Mouse (Mus musculus): ENCODE measurements around the gene Ubtf.
"Not testable (repeated sequence)": the region's sequence is repeated elsewhere in the genome, so short reads cannot be mapped to it uniquely, and the experiment has no call there.

Gene Ubtf

DNA sequence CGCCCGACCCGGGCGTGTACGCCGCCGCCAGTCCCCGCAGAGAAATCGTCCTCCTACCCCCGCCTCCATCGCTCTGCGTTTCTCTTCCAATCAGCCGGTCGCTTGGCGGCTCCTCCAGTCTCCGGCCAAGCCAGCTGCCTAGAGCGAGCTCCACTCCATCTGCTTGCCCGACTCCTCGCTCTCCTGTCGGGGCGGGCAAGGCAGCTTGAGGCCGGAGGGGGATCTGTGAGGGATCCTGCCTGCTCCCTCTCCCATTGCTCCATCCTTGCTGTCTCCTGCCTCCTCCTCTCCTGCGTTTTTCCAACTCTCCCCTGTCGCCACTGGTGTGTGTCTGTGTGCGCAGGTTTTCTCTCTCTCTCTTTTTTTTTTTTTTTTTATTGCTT, at the start of gene Ubtf:
Gene Ubtf (minus strand): TSS at position 333 of the 383 bp plus-strand sequence.
- in situ Hi-C loops (cut with MboI, MseI) = no loop called here

DNA sequence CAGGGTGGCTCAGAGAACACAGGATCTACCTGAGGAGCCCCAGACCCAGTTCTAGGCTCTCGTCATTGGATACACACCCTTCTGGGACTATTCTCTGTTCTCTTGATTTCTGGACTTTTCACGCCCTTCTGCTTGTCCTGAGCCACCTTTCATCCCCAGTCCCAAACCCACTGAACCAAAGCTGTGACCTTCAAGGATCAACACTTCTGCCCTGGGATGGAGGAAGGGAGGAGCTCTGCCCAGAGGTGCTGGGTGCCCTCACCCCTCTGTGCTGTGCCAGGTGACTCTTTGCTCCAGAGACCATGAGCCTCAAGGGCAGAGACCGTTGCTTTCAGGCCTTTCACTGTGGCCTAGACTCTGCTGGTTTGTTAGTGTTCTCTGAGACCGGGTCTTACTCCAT, 49.7 kb upstream of the Ubtf start:
- in situ Hi-C loops (cut with MboI, MseI) = no loop called here

DNA sequence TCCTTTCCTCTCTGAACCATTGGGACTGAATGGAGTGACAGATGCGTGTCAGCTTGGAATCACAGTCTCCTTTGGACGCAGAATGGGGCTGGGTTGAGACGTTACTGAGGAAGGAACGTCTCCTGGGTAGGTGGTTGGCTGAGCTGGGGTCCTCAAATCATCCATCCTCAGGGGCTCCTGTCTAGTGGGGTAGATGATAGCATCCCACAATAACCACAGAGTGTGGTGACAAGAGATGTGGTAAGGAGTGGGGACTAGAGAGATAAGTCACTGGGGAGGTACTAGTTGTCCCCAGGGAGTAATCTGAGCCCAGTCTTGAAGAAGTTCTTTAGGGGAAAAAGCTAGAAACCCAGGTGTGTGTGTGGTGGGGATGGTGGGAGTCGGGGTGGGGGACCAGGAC, 48.8 kb upstream of the Ubtf start:
- in situ Hi-C loops (cut with MboI, MseI) = no loop called here

DNA sequence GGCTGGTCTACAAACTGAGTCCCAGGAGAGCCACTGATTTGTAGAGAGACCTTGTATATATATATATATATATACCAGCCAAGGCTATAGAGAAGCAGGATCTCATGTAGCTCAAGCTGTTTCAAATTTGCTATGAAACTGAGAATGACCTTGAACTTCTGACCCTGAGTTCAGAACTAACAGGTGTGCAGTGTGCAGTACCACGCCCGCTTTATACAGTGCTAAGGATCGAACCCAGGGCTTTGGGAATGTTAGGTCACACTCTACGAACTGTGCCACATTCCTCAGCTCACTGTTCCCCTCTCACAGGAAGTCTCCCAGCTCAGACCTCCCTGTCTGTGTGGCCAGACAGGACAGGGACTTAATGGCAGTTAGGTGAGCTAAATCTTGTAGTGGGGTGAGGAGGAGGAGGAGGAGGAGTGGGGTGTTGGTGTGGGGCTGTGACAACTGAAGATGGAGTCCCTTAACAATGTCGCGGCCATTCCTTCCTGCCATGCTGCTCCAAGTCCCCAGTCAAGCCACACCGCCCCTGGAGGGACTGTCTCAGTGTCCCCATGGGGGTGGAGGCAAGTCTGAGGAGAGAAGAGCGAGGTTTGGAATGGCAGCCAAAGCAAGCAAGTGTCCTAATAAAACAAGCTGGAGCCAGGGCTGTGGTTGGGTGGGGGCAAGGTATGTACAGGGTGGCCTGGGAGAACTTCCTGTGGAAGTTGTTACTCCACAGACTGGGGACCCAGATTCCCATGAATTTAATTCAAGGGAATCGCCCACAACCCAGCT, 48.1 kb upstream of the Ubtf start:
- in situ Hi-C loops (cut with MboI, MseI) = no loop called here

GRCm38 (mm10) chr11:102366103-102366502, 46.6 kb upstream of the Ubtf start, which contains the start of gene Slc4a1:
Gene Slc4a1 (minus strand): TSS chr11:102366203.
- in situ Hi-C loops (cut with MboI, MseI) = not testable (repeated sequence)

- in situ Hi-C loops (cut with MboI, MseI) = no loop called here
These were observed 46.2 kb upstream of the Ubtf start for GRCm38 (mm10) chr11:102365699-102366098.

GRCm38 (mm10) chr11:102364570-102365371, 45.2 kb upstream of the Ubtf start:
- in situ Hi-C loops (cut with MboI, MseI) = no loop called here

DNA sequence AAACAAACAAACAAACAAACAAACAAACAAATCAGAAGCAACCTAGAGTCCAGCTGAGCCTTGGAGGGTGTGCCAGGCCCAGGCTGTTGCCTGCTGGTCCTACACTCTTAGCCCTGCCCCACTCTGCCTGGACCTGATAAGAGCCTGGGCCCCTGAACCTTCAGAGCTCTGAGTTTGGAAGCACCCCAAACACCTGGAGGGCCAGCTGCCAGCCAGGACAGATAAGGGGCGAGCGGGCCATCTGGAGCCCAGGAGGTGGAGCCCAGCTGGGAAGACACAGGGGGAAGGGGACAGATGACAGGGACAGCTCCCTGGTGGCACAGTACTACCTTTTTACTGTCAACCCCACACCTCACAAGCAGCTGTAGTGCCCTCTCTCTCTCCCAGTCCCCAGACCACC, 44.1 kb upstream of the Ubtf start:
- in situ Hi-C loops (cut with MboI, MseI) = no loop called here

GRCm38 (mm10) chr11:102361776-102362495, 42.4 kb upstream of the Ubtf start:
- in situ Hi-C loops (cut with MboI, MseI) = no loop called here

GRCm38 (mm10) chr11:102358365-102358764, 38.8 kb upstream of the Ubtf start:
- in situ Hi-C loops (cut with MboI, MseI) = no loop called here

GRCm38 (mm10) chr11:102356636-102357350, 37.3 kb upstream of the Ubtf start:
- in situ Hi-C loops (cut with MboI, MseI) = no loop called here

- in situ Hi-C loops (cut with MboI, MseI) = no loop called here
These were observed 36.6 kb upstream of the Ubtf start for GRCm38 (mm10) chr11:102356190-102356589.

DNA sequence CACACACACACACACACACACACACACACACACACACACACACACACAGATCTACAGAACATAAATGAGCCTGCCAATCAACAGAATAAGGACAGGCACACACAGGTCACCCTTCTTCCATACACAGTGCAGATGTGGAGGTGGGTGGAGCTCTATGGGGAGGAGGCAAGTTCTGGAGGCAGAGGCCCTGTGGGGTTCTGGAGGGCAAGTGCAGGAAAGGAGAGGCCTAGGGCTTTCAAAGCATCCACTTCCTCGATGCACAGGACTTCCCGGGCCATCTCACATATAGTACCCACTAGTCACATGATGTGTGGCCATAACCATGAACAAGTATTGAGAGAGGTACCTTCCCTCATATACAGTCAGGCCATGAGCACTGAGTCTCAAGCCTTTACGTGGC, 36.0 kb upstream of the Ubtf start:
- in situ Hi-C loops (cut with MboI, MseI) = no loop called here

DNA sequence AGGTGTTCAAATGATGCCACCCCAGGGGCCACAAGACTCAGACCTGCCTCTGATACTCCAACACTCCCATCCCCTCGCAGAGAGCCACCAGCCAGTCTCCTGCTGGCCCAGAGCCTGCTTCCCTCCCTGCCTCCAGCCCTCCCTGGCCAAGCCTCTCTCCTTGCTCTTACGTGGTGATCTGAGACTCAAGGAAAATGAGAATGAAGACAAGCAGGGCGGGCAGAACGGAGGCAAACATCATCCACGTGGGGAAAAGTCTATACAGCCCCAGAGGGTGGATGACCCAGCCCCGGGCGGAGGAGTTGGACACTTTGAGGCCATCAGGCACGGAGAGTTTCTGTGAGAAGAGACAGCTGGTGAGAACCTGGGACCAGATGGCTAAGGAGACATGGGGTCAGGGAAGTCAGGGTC, 33.5 kb upstream of the Ubtf start:
- in situ Hi-C loops (cut with MboI, MseI) = no loop called here

- in situ Hi-C loops (cut with MboI, MseI) = no loop called here
These were observed 32.8 kb upstream of the Ubtf start for GRCm38 (mm10) chr11:102352378-102352777.

DNA sequence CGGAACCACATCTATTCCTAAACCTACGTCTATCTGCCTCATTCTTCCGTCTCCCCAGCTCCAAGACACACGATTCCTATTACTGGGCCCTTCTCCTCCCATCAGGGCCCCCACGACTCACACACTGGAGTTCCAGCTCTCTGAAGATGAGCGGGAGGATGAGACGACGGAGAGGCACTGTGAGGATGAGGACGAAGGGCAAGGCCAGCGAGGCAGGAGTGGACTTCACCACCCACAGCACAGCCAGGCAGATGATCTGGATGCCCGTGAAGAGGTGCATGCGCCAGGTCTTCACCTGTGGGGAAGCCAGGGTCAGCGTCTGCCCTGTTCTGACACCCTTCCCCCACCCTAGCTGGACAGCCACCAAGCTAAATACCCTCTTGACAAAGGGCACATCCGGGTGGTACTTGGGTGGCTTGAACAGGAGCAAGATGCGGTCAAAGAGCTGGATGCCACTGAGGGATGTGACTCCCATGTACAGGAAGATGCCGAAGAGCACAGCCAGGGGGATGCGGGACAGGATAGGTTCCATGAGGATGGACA, 31.5 kb upstream of the Ubtf start:
- in situ Hi-C loops (cut with MboI, MseI) = no loop called here

- in situ Hi-C loops (cut with MboI, MseI) = no loop called here
These were observed 30.9 kb upstream of the Ubtf start for GRCm38 (mm10) chr11:102350416-102350815.

DNA sequence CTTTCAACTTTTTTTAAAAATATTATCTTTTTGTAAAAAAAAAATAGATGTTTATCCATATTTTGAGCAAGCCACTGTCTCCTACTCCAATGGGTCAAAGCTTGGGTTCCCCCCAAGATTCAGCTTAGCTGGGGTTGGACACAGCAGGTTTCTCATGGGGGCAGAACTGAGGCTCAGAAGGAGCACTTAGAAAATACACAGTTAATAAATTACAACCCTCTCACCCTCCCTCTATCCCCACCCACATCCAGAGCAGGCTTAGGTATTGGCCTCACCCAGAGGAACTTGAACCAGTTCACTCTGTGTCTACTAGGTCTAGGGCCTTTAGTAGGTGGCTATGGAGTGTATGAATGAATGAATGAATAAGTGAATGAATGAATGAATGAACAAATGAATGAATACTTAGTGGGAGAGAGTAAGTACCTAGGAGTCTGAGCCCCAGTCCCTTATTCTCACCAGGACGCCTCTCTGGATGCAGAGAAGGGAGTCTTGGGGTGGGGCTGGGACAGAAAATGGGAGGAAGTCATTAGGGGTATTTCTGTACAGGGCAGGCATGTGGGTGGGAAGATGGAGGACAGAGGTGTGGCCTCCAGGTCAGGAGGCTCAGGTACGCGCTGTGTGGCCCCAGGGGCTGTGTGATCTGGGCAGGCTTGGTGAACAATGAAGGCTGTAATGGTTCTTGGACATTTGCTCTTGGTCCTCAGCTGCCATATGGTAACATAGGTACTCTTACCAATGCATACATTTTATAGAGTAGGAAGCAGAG, 29.8 kb upstream of the Ubtf start:
- in situ Hi-C loops (cut with MboI, MseI) = no loop called here

- in situ Hi-C loops (cut with MboI, MseI) = no loop called here
These were observed 29.2 kb upstream of the Ubtf start for GRCm38 (mm10) chr11:102348771-102349170.

- in situ Hi-C loops (cut with MboI, MseI) = no loop called here
These were observed 28.6 kb upstream of the Ubtf start for GRCm38 (mm10) chr11:102348101-102348585.
